Mouse (Mus musculus) heart, embryonic 15.5 days (tissue): ENCODE measurements around the gene Ggn. TPM values are rescaled to one million over a fixed set of nuclear protein-coding genes. Genes with fewer than 3 reads are reported as not detected.

Experiments
- ATAC-seq: fragments of 200-750 bp; cut with Nextera tagmentation; replicated peaks from 2 replicates; pipeline ENCODE4 v1.8.0; 2017; ENCODE audit warnings: low read depth, moderate TSS enrichment; ENCODE audit not compliant: insufficient number of reproducible peaks, insufficient read depth, low FRiP score
- H3K27ac ChIP-seq: fragments of 300-500 bp; sonication (generic); 2 replicates; pipeline ENCODE4 v1.5.1; 2015; ENCODE audit warnings: mild to moderate bottlenecking, inconsistent platforms
- H3K27me3 ChIP-seq: fragments of 300-500 bp; sonication (generic); 2 replicates; pipeline ENCODE4 v1.6.1; 2015; ENCODE audit warnings: inconsistent platforms
- H3K36me3 ChIP-seq: fragments of 300-500 bp; sonication (generic); 2 replicates; pipeline ENCODE4 v1.6.1; 2015; ENCODE audit warnings: mild to moderate bottlenecking, inconsistent platforms
- H3K4me1 ChIP-seq: fragments of 300-500 bp; sonication (generic); replicated peaks from 2 replicates; pipeline ENCODE4 v1.6.1; 2015; ENCODE audit warnings: inconsistent platforms
- H3K4me2 ChIP-seq: fragments of 300-500 bp; sonication (generic); 2 replicates; pipeline ENCODE4 v1.6.1; 2015; ENCODE audit warnings: inconsistent platforms, mild to moderate bottlenecking, moderate library complexity
- H3K4me3 ChIP-seq: fragments of 300-500 bp; sonication (generic); 2 replicates; pipeline ENCODE4 v1.5.1; 2015; ENCODE audit warnings: mild to moderate bottlenecking, inconsistent platforms
- H3K9ac ChIP-seq: fragments of 300-500 bp; sonication (generic); 2 replicates; pipeline ENCODE4 v1.6.1; 2015; ENCODE audit warnings: mild to moderate bottlenecking, inconsistent platforms
- H3K9me3 ChIP-seq: fragments of 300-500 bp; sonication (generic); replicated peaks from 2 replicates; pipeline ENCODE4 v1.6.1; 2016; ENCODE audit warnings: inconsistent platforms
- WGBS: fragments of 180-500 bp; shearing (Covaris S2); methylation state at CpG from one replicate; pipeline ENCODE4 v1.1.7; 2015; ENCODE audit warnings: mixed read lengths; 5-methylcytosine and 5-hydroxymethylcytosine counted together
- polyA plus RNA-seq: library from polyadenylated mRNA; unstranded; fragments of >200 nt; fragmentation: Nextera tagmentation; extraction: Ambion mirVana; gene quantifications from 2 replicates; pipeline ENCODE4 v1.2.1, GENCODE M21; 2015

Gene Ggn
- polyA plus RNA-seq, 1 experiment from 2014 or later: 0.28 TPM

GRCm38 (mm10) chr7:29141416-29141815, 28.6 kb upstream of the Ggn start:
- Histone ChIP-seq H3K4me3 (no peak overlapping the region), H3K27ac (no peak overlapping the region), H3K36me3 (no peaks in the 10 kb centered on the region), H3K9me3 (no peaks in the 10 kb centered on the region), H3K4me2 (no peak overlapping the region), H3K4me1 (no peaks in the 10 kb centered on the region), H3K9ac (no peak overlapping the region), H3K27me3 (peaks cover 12% of the 10 kb centered on the region)
- WGBS: 73% methylated on average over 8 of the region's 8 CpGs
- ATAC-seq: no peak

GRCm38 (mm10) chr7:29144006-29144405, 26.0 kb upstream of the Ggn start:
- Histone ChIP-seq H3K36me3 (no peaks in the 10 kb centered on the region), H3K27ac (no peak overlapping the region), H3K9me3 (no peaks in the 10 kb centered on the region), H3K4me3 (no peak overlapping the region), H3K9ac (no peak overlapping the region), H3K4me1 (no peaks in the 10 kb centered on the region), H3K27me3 (0 out of 2 replicates have a peak, but pooled peaks cover under 1% of the 10 kb centered on the region), H3K4me2 (no peak overlapping the region)
- 84% methylated on average over 4 of the region's 4 CpGs for WGBS
- no peak for ATAC-seq

- H3K4me1 ChIP-seq: no peaks in the 10 kb centered on the region
- no peak overlapping the region for H3K4me2 ChIP-seq
- no peaks in the 10 kb centered on the region for H3K9me3 ChIP-seq
- no peaks in the 10 kb centered on the region for H3K36me3 ChIP-seq
- no peak for ATAC-seq
- WGBS: 77% methylated on average over 7 of the region's 7 CpGs
- no peak overlapping the region for H3K27ac ChIP-seq
- H3K9ac ChIP-seq: no peak overlapping the region
- H3K27me3 ChIP-seq: peaks cover 7% of the 10 kb centered on the region; the same call in 1 of the 2 replicates
- no peak overlapping the region for H3K4me3 ChIP-seq
Observed at GRCm38 (mm10) chr7:29146625-29147367, 23.2 kb upstream of the Ggn start.

DNA sequence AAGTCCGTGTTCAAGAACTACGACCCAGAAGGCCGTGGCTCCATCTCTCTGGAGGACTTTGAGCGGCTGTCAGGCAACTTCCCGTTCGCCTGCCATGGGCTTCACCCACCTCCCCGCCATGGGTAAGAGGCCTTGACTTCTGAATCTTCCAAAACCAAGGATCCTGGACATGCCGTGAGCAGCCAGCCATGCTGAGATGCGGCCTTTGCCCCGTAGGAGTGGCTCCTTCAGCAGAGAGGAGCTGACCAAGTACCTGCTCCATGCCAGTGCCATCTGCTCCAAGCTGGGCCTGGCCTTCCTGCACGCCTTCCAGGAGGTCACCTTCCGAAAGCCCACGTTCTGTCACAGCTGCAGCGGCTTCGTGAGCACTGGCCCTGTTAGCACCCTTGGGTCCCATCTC, 21.2 kb upstream of the Ggn start:
- Histone ChIP-seq H3K27me3 (peaks cover 7% of the 10 kb centered on the region; the same call in 1 of the 2 replicates), H3K9me3 (no peaks in the 10 kb centered on the region), H3K27ac (no peak overlapping the region), H3K36me3 (peaks cover under 1% of the 10 kb centered on the region; the same call in 1 of the 2 replicates), H3K4me2 (no peak overlapping the region), H3K9ac (no peak overlapping the region), H3K4me3 (no peak overlapping the region), H3K4me1 (no peaks in the 10 kb centered on the region)
- no peak for ATAC-seq
- WGBS: 82% methylated on average over 15 of the region's 15 CpGs

DNA sequence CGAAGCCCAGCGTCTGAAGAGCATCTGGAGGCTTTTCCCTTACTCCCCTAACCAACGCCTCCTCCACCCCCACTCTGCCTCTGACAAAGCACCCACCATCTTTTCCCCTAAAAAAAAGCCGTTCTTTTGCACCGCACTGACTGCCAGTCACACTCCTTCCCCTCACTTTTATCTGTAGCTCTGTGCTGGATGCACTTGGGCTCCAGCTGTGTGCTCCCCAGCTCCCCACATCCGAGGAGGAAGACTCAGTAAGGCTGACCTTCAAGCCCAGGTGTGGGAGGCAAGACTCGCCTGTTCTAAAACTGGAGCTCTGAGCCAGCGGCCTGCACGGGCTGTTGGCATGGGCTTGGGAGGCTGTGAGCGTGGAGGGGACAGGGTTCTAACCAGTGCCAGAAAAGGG, 18.5 kb upstream of the Ggn start:
- Histone ChIP-seq H3K4me2 (no peak overlapping the region), H3K4me3 (no peak overlapping the region), H3K27me3 (peaks cover 7% of the 10 kb centered on the region; the same call in 1 of the 2 replicates), H3K9ac (no peak overlapping the region), H3K27ac (no peak overlapping the region), H3K36me3 (peaks cover 7% of the 10 kb centered on the region; the same call in 1 of the 2 replicates), H3K9me3 (no peaks in the 10 kb centered on the region), H3K4me1 (peaks cover 8% of the 10 kb centered on the region)
- no peak for ATAC-seq
- 53% methylated on average over 10 of the region's 10 CpGs for WGBS

DNA sequence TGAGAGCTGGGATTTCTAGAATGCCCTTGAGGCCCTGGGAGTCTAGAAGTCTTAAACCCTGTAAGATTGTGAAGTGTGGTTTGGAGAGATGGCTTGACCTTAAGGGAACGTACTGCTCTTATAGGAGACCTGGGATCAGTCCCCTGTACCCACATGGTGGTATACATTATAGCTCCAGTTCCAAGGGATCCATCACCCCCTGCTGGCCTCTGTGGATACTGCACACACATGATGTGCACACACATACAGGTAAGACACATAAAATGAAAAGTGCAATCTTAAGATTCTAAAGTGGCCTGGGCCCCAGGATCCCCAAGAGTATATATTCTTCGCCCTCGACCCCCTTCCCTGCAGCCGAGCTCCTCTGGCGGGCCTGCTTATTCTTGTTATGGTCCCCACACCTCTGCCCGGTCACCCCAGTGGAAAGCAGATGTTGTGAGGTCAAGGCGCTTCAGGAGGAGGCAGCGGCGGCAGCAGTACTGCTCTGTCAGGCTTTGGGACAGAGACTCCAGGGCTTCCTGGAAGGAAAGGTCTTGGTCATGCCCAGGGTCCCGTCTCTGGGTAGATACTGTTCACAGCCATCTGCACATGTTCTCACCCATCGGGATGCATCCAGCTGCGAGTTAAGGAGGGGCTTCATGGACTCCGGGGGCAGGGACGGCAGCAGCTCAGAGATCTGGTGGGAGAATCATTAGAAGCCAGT, 15.8 kb upstream of the Ggn start:
- no peak overlapping the region for H3K9ac ChIP-seq
- H3K27me3 ChIP-seq: peaks cover 25% of the 10 kb centered on the region
- no peak for ATAC-seq
- H3K9me3 ChIP-seq: no peaks in the 10 kb centered on the region
- no peak overlapping the region for H3K4me3 ChIP-seq
- WGBS: 91% methylated on average over 14 of the region's 14 CpGs
- no peak overlapping the region for H3K27ac ChIP-seq
- no peak overlapping the region for H3K4me2 ChIP-seq
- peaks cover 7% of the 10 kb centered on the region; the same call in 1 of the 2 replicates for H3K36me3 ChIP-seq
- peaks cover 10% of the 10 kb centered on the region for H3K4me1 ChIP-seq

DNA sequence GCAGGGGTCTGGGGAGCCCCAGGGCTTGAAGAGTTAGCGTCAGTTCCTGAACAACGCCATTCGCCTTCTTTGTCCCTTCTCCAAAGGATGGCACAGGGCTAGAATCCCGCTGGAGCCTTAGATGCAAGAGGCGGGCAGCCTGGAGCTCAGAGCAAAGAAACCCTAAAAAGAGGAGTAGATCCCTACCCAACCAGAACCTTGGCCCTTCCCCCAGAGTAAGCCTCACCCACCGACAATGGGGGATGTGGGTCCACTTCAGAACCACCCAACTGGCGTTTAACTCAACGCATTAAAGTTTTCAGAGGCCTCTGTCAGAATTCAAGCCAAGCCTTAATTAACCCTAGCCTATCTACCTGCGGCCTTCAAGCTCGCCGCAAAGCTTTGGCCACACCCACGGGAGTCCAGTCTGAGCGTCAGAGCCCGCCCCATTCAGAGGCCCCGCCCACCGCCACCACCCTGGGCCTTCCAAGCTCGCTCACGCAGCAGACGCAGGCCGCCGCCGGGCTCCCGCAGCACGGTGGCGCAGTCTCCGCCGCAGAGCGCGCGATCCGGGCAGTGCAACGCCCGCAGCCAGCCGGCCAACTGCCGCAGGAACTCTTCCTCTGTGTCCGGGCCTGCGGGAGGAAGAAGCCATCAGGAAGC, 14.7 kb upstream of the Ggn start:
- peak overlapping the region; percentile 94 for H3K4me2 ChIP-seq
- peak overlapping the region; percentile 76 for H3K9ac ChIP-seq
- peaks cover 7% of the 10 kb centered on the region; the same call in 1 of the 2 replicates for H3K36me3 ChIP-seq
- peaks cover 34% of the 10 kb centered on the region for H3K27me3 ChIP-seq
- 8% methylated on average over 35 of the region's 37 CpGs for WGBS
- H3K4me3 ChIP-seq: peak overlapping the region; percentile 87
- peak overlapping the region; percentile 86 for H3K27ac ChIP-seq
- no peaks in the 10 kb centered on the region for H3K9me3 ChIP-seq
- peak; percentile 85 for ATAC-seq
- H3K4me1 ChIP-seq: peaks cover 10% of the 10 kb centered on the region

DNA sequence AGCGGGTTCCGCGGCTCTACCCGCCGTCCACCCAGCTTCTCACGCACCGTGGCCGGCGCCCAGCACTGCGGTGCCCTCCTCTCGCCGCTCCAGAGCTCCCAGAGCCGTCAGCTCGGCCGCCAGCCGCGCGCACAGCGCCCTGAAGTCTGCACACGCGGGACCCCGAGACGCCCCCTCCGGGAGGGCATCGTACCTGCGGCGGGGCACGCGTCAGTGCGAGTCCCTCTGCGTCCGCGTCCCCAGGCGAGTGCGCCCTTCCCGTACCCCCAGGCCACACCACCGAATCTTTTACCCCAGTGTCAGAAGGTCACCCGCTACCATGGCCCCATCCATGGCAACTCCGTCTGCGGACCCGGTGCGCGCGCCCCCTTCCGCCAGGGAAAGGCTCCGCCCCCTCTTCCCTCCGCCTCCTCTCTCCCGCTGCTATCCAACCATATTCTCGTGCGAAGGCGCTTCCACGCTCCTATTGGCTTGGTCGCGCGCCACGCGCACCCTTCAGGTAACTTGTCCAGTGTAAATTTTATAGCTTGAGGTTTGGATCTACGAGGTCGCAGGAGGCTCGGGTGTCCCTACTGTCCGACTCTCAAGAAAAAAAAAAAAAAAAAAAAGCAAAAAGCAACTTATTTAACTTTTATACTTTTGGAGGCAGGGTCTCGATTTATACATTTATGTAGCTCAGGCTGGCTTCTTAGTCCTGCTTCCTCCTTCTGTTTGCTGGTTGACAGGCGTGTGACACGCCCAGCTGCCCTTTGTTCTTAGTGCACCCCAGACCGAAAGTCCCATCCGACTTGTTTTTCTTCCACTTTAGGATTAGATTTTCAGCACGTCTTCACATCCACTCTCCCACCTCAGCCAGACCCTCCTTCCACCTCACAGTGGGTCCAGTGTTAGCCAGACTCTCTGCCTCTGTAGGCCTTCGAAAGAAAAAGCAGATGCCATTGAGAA, 13.9 kb upstream of the Ggn start, which contains the start of gene Fam98c:
Gene Fam98c, minus strand, starts transcription at position 397 of the 945 bp plus-strand sequence.
- Histone ChIP-seq H3K36me3 (peaks cover 7% of the 10 kb centered on the region; the same call in 1 of the 2 replicates), H3K27me3 (peaks cover 32% of the 10 kb centered on the region), H3K9me3 (no peaks in the 10 kb centered on the region), H3K4me1 (peaks cover 10% of the 10 kb centered on the region), H3K4me2 (peak within 1 kb of the TSS; percentile 94), H3K27ac (peak within 1 kb of the TSS; percentile 86), H3K9ac (peak within 1 kb of the TSS; percentile 76), H3K4me3 (peak within 1 kb of the TSS; percentile 87)
- peak; percentile 81 for ATAC-seq
- WGBS: 3% methylated on average over 68 of the region's 68 CpGs

- WGBS: 2% methylated on average over 5 of the region's 5 CpGs
- Histone ChIP-seq H3K9ac (no peak overlapping the region), H3K36me3 (peaks cover 7% of the 10 kb centered on the region), H3K4me3 (no peak overlapping the region), H3K27me3 (peaks cover 27% of the 10 kb centered on the region), H3K4me1 (peaks cover 17% of the 10 kb centered on the region), H3K27ac (no peak overlapping the region), H3K4me2 (no peak overlapping the region), H3K9me3 (no peaks in the 10 kb centered on the region)
- ATAC-seq: no peak
Observed at GRCm38 (mm10) chr7:29158264-29158663, 11.7 kb upstream of the Ggn start.

DNA sequence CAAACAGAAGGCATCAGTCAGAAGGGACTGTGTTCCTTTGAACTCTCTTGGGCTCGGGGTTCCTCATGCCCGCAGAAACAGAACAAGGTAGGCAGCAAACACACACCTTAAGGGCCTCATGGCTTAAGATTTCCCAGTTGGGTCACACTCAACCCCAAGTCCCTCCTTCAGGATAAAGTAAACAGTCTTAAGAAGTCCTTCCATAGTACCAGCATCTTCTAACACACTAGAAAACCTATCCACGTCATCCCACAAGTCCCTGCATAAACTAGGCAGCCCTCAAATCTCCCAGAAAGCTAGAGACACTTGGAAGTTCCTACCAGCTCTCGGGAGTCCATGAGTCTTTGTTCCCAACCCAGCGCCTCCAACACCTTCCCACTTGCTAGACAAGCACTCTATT, 7.7 kb upstream of the Ggn start:
- no peak overlapping the region for H3K4me2 ChIP-seq
- WGBS: 64% methylated on average over 5 of the region's 5 CpGs
- no peak overlapping the region for H3K27ac ChIP-seq
- no peaks in the 10 kb centered on the region; the same call in 1 of the 2 replicates for H3K36me3 ChIP-seq
- peaks cover 27% of the 10 kb centered on the region for H3K27me3 ChIP-seq
- peaks cover 7% of the 10 kb centered on the region for H3K4me1 ChIP-seq
- no peak overlapping the region for H3K9ac ChIP-seq
- H3K4me3 ChIP-seq: no peak overlapping the region
- ATAC-seq: no peak
- no peaks in the 10 kb centered on the region for H3K9me3 ChIP-seq
